Mouse (Mus musculus) kidney, adult 2 months (tissue): Measurements from ENCODE around the gene Foxo3.

Source experiments
- CTCF ChIP-seq: fragments of 200-500 bp; conservative IDR thresholded peaks from 2 replicates; pipeline ENCODE4 v1.5.1; 2011; ENCODE audit warnings: low read depth, mild to moderate bottlenecking, control low read depth, low read length, moderate library complexity, mixed read lengths; ENCODE audit not compliant: insufficient read depth, insufficient read length
- POLR2A ChIP-seq: fragments of 200-500 bp; IDR thresholded peaks from one replicate; pipeline ENCODE4 v1.6.1; 2011; ENCODE audit warnings: low read depth, low read length, control low read depth

DNA sequence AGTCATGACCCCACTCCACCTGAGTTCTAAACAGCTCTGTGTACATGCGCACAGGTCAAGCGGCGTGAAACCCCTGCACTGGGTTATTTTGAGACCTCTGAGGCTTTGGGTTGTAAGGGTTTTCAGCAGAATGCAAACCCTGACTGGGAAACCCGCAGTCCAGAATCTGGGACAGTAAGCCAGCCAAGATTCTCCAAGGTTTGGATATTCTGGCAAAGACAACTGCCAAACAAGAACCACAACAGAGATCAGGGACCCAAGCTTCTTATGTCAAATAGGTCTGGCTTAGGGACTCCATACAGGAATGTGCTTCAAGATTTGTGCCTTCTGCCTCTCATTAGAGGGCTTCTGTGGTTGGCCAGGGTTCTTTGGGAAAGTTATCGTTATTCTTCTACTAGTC is 21.8 kb downstream of the Foxo3 start:
- no peak for TF ChIP-seq CTCF
- no peak for TF ChIP-seq POLR2A
